Mouse (Mus musculus) right cerebral cortex, postnatal 10 days (tissue): ENCODE measurements at regions not wholly inside any gene's neighbourhood (a gene's known extent, or its start where the extent isn't known, plus 50 kb on each side); places are given as distances from the start of the nearest gene placed in this dataset.

Source experiments
- DNase-seq, 2 experiments: peaks; one replicate each; pipeline ENCODE4 v3.0.0; 2021; ENCODE audit warnings: low spot score in 2 of 2

- DNase-seq = no peak
Measured at GRCm38 (mm10) chr15:56604266-56604665, 873.2 kb downstream of the Slc22a22 start.

GRCm38 (mm10) chr15:56592656-56593055 lies 884.8 kb downstream of the Slc22a22 start:
- no peak for DNase-seq

GRCm38 (mm10) chr15:56580745-56581515 lies 896.5 kb downstream of the Slc22a22 start:
- no peak for DNase-seq

GRCm38 (mm10) chr15:56563192-56563591 lies 914.2 kb downstream of the Slc22a22 start:
- no peak for DNase-seq

- DNase-seq = no peak
Measured at GRCm38 (mm10) chr15:56562785-56563184, 914.6 kb downstream of the Slc22a22 start.

- no peak for DNase-seq
Measured at GRCm38 (mm10) chr15:56562143-56562542, 915.3 kb downstream of the Slc22a22 start.

- no peak for DNase-seq
Measured at GRCm38 (mm10) chr15:56554386-56554785, 923.0 kb downstream of the Slc22a22 start.

GRCm38 (mm10) chr15:56553851-56554250 lies 923.6 kb downstream of the Slc22a22 start:
- DNase-seq = no peak

- DNase-seq = no peak
Measured at GRCm38 (mm10) chr15:56531529-56531928, 945.9 kb downstream of the Slc22a22 start.

GRCm38 (mm10) chr15:56518379-56518778 lies 959.0 kb downstream of the Slc22a22 start:
- no peak for DNase-seq

GRCm38 (mm10) chr15:56516095-56516494 lies 961.3 kb downstream of the Slc22a22 start:
- DNase-seq = no peak

GRCm38 (mm10) chr15:56498774-56499173 lies 978.7 kb downstream of the Slc22a22 start:
- peak in 1 of 2 experiments; percentile 23 for DNase-seq

GRCm38 (mm10) chr15:56497757-56498156 lies 979.7 kb downstream of the Slc22a22 start:
- no peak for DNase-seq

GRCm38 (mm10) chr15:56496355-56496754 lies 981.1 kb downstream of the Slc22a22 start:
- no peak for DNase-seq

- DNase-seq = no peak
Measured at GRCm38 (mm10) chr15:56485931-56486330, 991.5 kb downstream of the Slc22a22 start.

- DNase-seq = no peak
Measured at GRCm38 (mm10) chr15:56484693-56485092, 992.7 kb downstream of the Slc22a22 start.

GRCm38 (mm10) chr15:56479682-56480081 lies 997.7 kb downstream of the Slc22a22 start:
- DNase-seq = no peak

GRCm38 (mm10) chr15:56479015-56479414 lies 998.4 kb downstream of the Slc22a22 start:
- DNase-seq = no peak

- DNase-seq = no peak
Measured at GRCm38 (mm10) chr15:56473679-56474078, 1003.7 kb downstream of the Slc22a22 start.

- peak in 1 of 2 experiments; percentile 17 for DNase-seq
Measured at GRCm38 (mm10) chr15:56451881-56452280, 1025.5 kb downstream of the Slc22a22 start.

- DNase-seq = no peak
Measured at GRCm38 (mm10) chr15:56448015-56448645, 1029.3 kb downstream of the Slc22a22 start.

- no peak for DNase-seq
Measured at GRCm38 (mm10) chr15:56440171-56440570, 1037.3 kb downstream of the Slc22a22 start.

- no peak for DNase-seq
Measured at GRCm38 (mm10) chr15:56438370-56438769, 1039.1 kb downstream of the Slc22a22 start.
